Mouse (Mus musculus): ENCODE measurements around the gene Paxbp1.

- TF ChIP-seq POLR2A (IDR thresholded peaks at IDR 0.05; ENCODE audit: extremely low read depth, insufficient read depth, low read length) (no peak), CTCF (IDR thresholded peaks at IDR 0.05; ENCODE audit: extremely low read depth, insufficient read depth, low read length) (no peak)
Measured at GRCm38 (mm10) chr16:91019476-91019875, 24.9 kb downstream of the Paxbp1 start.
